Mouse (Mus musculus): ENCODE data around the gene Rnf212.

DNA sequence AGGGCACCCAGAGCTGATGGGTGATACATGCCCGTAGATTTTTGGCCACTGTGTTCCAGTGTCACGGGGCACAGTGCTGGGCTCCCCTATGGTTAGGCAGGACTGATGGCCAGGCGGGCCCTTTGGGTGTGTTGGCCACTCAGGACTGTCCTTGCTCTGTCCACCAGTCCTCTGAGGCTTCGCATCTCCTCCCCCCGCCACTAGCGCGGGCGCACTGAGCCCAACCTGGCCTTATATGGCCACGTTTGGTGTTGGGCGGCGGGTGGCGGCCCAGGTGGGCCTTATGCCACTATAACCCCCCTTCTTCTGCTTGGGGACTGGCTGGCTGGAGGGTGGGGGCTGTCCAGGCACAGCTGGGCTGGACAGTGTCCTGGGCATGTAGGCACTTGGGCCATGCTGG, 78.9 kb downstream of the Rnf212 start:
- no peak for TF ChIP-seq CTCF (IDR thresholded peaks at IDR 0.05; ENCODE audit: insufficient read depth, low read length)
- TF ChIP-seq POLR2A (IDR thresholded peaks at IDR 0.05; ENCODE audit: borderline replicate concordance, extremely low read depth, low read depth, low read length) = no peak

Measured in lung, adult 2 months (tissue).